Mouse (Mus musculus) urinary bladder, postnatal 0 days (tissue): ENCODE measurements around the gene Ube3a. TPM values are rescaled to one million over a fixed set of nuclear protein-coding genes. Genes with fewer than 3 reads are reported as not detected.

ENCODE experiments used
- polyA plus RNA-seq: library from polyadenylated mRNA; unstranded; fragments of >200 nt; fragmentation: Nextera tagmentation; extraction: Ambion mirVana; gene quantifications from 2 replicates; pipeline ENCODE4 v1.2.1, GENCODE M21; 2015

Gene Ube3a
- 81.0 and 93.3 TPM in 2 replicates for polyA plus RNA-seq

GRCm38 (mm10) chr7:59228045-59228865 lies at the start of gene Ube3a:
Ube3a (plus strand) TSS chr7:59228750.

